Comparison of ENCODE assay signal across 19 mouse cellular contexts in the genomic region with DNA sequence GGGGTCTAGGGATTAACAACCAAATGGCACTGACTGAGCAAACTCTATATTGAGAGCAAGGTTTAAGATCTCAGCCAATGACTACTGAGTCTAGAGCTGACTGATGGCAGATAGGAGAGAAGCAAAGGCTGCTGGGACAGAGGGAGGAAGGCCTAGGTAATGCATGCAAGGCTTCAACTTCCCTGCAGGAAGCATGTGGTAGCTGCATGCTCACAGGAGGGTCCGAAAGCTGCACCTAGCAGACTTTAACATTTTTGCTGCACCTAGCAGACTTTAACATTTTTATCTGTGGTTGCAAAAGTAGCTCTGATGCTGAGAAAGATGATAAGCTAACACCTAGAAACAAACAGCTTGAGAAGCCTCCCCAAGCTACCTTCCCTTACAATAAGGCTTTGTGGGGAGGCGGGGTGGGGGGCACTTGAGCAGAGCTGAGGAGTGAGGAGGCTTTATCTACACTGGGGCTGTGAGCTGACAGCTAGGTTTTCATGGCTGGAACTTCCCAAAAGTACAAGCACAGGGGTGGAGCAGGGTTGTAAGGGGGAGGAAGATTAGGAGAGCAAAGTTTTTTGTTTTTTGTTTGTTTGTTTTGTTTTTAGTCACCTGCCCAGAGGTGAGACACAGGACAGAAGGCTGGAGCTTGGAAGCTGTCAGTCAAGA.
"Had no signal": no experiment of that assay in that cellular context is flagged by ENCODE, and none has a peak within 500 bp of the region (broad histone marks: within the 10 kb centered on the region; RNA-seq: fewer than 3 reads in every experiment).

No protein-coding gene starts in this region.

- H3K4me2 ChIP-seq: intestine, embryonic 15.5 days; limb, embryonic 12.5 days; limb, embryonic 15.5 days; liver, embryonic 15.5 days; midbrain, embryonic 11.5 days; neural tube, embryonic 13.5 days had no signal

- DNase-seq: kidney, adult 18-20 months; kidney, adult 9 months; kidney, postnatal 14 days; kidney, postnatal 4 days; left cerebral cortex, postnatal 4 days; lung, adult 2 months; retina, postnatal 1 day; thymus, adult 2 months; thymus, postnatal 14 days; thymus, postnatal 4 days had no signal

- H3K4me3 ChIP-seq: intestine, embryonic 15.5 days; limb, embryonic 12.5 days; limb, embryonic 15.5 days; liver, embryonic 15.5 days; myocyte; neural tube, embryonic 13.5 days had no signal

- H3K36me3 ChIP-seq: intestine, embryonic 15.5 days; limb, embryonic 12.5 days; limb, embryonic 15.5 days; liver, embryonic 15.5 days; neural tube, embryonic 13.5 days had no signal

- H3K27me3 ChIP-seq: intestine, embryonic 15.5 days; limb, embryonic 12.5 days; limb, embryonic 15.5 days; liver, embryonic 15.5 days; neural tube, embryonic 13.5 days had no signal

- H3K27ac ChIP-seq: intestine, embryonic 15.5 days; limb, embryonic 12.5 days; limb, embryonic 15.5 days; liver, embryonic 15.5 days; neural tube, embryonic 13.5 days; stomach, postnatal 0 days had no signal

- H3K9me3 ChIP-seq: intestine, embryonic 15.5 days; limb, embryonic 12.5 days; limb, embryonic 15.5 days; liver, embryonic 15.5 days; neural tube, embryonic 13.5 days had no signal

- H3K9ac ChIP-seq: intestine, embryonic 15.5 days; limb, embryonic 12.5 days; limb, embryonic 15.5 days; liver, embryonic 15.5 days; neural tube, embryonic 13.5 days had no signal

- ATAC-seq: intestine, embryonic 15.5 days; midbrain, embryonic 16.5 days had no signal

- H3K4me1 ChIP-seq: intestine, embryonic 15.5 days; limb, embryonic 15.5 days; liver, embryonic 15.5 days; neural tube, embryonic 13.5 days had no signal
